Mouse (Mus musculus): ENCODE results near the gene Fabp1.

Gene Fabp1

DNA sequence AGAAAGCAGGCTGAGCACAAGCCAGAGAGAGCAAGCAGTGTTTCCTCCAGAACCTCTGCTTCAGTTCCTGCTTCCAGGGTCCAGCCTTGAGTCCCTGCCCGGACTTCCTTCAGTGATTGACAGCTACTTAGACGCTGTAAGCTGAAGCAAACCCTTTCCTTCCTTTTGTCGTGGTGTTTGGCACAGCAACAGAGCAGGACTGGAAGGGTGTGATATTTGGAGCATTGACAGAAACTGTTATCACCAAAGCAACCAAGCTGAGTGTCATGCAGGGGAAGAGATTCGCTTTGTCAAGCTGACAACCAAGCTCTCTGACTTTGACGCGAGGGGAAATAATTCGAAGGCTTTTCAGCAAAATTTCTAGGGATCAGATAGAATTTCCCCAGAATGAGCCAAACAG, 12.3 kb downstream of the Fabp1 start:
- DNase-seq (ENCODE audit: low spot score in 2 of 2), result no peak

- DNase-seq (ENCODE audit: low spot score in 2 of 2), result no peak
Measured at GRCm38 (mm10) chr6:71212471-71212870, 12.8 kb downstream of the Fabp1 start.

GRCm38 (mm10) chr6:71221501-71221900, 21.9 kb downstream of the Fabp1 start:
- DNase-seq (ENCODE audit: low spot score in 2 of 2), result no peak

GRCm38 (mm10) chr6:71224184-71224943, 24.7 kb downstream of the Fabp1 start:
- no peak for DNase-seq (ENCODE audit: low spot score in 2 of 2)

GRCm38 (mm10) chr6:71226544-71226943, 26.9 kb downstream of the Fabp1 start:
- DNase-seq (ENCODE audit: low spot score in 2 of 2), result no peak

GRCm38 (mm10) chr6:71227157-71227770, 27.6 kb downstream of the Fabp1 start:
- no peak for DNase-seq (ENCODE audit: low spot score in 2 of 2)

- no peak for DNase-seq (ENCODE audit: low spot score in 2 of 2)
Measured at GRCm38 (mm10) chr6:71235121-71235520, 35.5 kb downstream of the Fabp1 start.

DNA sequence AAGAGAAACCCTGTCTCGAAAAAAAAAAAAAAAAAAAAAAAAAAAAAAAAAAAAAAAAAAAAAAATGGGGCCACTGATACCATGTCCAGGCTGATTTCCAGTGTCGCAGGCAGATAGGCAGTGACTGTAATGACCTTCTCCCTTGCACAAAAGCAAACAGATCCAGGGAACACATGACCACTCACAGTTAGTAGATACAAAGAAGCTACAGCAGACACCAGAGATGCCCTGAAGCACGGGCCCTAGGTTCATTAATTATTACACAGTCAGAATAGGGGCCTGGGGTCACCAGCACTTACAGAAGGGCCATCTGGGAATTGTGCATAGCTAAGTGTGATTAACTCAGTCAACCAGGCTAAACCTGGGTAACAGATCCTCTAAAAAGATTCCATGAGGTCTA, 36.3 kb downstream of the Fabp1 start:
- DNase-seq (ENCODE audit: low spot score in 2 of 2), result no peak

DNA sequence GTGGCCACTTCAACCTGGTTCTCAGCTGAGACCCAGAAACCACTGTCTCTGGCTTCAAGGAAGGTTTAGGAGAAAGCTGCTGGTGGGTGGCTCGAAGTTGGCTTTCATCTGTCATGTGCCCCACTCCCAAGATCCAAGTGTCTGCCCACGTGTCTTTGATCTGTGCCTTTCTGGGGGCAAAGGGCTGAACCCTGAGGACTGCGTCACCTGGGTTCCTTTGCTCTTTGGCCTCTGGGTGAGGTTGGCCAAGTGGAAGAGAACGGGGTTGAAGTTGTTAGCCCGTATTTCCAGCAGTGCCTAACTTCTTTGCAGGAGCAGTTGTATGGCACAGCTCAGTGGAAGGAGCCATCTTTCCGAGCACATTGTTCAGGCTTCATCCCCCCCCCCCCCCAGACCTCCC, 36.9 kb downstream of the Fabp1 start:
- DNase-seq (ENCODE audit: low spot score in 2 of 2), result no peak

- DNase-seq (ENCODE audit: low spot score in 2 of 2), result no peak
Measured at GRCm38 (mm10) chr6:71237031-71237431, 37.4 kb downstream of the Fabp1 start.

DNA sequence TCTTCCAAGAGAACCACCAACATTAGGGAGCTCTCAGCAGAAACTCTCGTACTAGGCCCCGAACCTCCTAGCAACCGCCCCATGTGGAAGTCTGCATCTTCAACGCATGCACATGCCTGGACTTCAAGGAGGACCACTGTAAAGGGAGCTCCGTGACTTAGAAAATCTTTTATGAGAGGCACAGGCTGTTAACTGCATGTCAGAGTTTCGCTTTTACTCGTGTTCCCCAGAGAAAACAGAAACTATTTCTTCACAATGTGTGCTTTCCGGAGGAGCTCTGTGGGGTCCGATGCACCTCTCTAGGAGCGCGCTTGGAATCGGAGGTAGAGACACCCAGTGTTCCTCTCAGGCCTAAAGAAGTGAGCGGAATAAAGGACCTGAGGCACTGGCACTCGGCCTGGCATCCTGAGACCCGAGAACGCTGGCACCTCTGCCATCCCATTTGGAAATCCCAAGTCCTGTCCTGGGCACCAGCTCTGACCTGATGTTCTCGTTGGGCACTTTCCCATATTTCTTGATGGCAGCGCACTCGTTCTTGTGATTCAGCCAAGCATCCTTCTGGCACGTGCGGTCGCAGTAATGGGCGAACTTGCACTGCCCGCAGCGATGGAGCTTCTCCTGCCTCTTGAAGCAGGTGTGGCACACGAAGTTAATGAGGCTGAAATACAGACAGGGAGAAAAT, 39.6 kb downstream of the Fabp1 start:
- DNase-seq (ENCODE audit: low spot score in 2 of 2), result no peak

DNA sequence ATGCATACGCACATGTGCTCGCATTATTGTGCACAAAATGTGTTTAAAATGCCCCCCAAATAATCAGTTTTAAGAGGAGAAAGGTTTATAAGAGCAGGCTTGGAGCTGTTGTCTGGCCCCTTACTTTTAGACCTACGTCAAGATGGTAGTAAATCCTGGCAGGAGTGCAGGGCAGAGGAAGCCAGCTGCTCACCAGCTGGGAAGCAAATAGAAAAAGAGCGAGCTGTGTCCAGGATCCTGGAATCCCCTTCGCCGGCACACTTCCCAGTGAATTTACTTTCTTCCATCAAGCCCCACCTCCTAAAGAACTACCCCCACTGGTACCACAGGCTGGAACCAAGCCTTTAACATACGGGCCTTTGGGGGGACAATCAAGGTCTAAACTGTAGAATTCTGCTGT, 41.2 kb downstream of the Fabp1 start:
- no peak for DNase-seq (ENCODE audit: low spot score in 2 of 2)

GRCm38 (mm10) chr6:71242811-71243210, 43.2 kb downstream of the Fabp1 start:
- no peak for DNase-seq (ENCODE audit: low spot score in 2 of 2)

- no peak for DNase-seq (ENCODE audit: low spot score in 2 of 2)
Measured at GRCm38 (mm10) chr6:71243258-71243657, 43.6 kb downstream of the Fabp1 start.

- DNase-seq (ENCODE audit: low spot score in 2 of 2), result no peak
Measured at GRCm38 (mm10) chr6:71248420-71248819, 48.8 kb downstream of the Fabp1 start.

DNA sequence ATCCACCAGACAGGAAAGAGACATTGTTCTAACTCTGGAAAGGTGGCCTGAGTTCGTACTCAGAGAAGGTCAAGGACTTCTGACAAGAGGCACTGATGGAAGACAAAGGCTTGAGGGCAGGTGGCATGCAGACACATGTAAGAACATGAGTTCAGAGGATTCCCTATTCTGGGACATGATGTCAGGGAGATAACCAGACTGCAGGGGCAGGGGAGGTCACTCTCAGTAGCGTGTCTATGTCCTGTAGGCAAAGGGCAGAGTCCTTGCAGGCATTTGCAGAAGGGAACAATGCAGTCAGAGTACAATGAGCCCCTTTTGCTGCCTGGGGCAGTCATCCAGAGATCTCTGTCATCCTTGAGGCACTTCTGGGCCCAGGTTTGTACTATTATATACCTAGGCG, 50.0 kb downstream of the Fabp1 start:
- DNase-seq (ENCODE audit: low spot score in 2 of 2), result no peak

- DNase-seq (ENCODE audit: low spot score in 2 of 2), result no peak
Measured at GRCm38 (mm10) chr6:71250951-71251350, 51.3 kb downstream of the Fabp1 start.

DNA sequence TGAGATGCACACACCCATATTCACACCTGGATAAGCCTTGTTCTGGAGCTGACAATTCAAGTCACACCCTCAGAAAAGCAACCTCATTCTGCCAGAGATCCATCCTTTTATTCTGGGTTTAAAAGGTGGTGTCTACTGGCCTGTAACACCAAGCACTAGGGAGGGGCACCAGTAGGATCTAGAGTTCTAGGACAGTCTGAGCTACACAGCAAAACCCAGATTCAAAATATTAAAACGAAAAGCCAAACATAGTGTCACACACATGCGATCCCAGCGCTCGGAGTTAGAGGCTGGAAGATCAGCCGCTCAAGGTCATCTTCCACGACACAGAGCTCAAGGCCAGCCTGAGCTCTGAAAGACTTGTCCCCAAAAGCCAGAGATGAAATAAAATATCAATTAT, 54.8 kb downstream of the Fabp1 start:
- no peak for DNase-seq (ENCODE audit: low spot score in 2 of 2)

Measured in thymus, postnatal 10 days (tissue).